Mouse (Mus musculus) heart, adult 2 months (tissue): ENCODE measurements around the gene Gpr152. TPM values are rescaled to one million over a fixed set of nuclear protein-coding genes. Genes with fewer than 3 reads are reported as not detected.
"Not testable (repeated sequence)": the region's sequence is repeated elsewhere in the genome, so short reads cannot be mapped to it uniquely, and the experiment has no call there.

Source experiments
- DNase-seq, 2 experiments: peaks; one replicate each; pipeline ENCODE4 v3.0.0; 2021
- H3K27ac ChIP-seq: fragments of 200-600 bp; 2 replicates; pipeline ENCODE4 v1.8.1; 2022
- H3K27me3 ChIP-seq: fragments of 200-500 bp; 2 replicates; pipeline ENCODE4 v1.6.1; 2012; ENCODE audit warnings: mild to moderate bottlenecking, low read length, inconsistent platforms, mixed read lengths; ENCODE audit not compliant: control insufficient read depth, insufficient read depth
- H3K36me3 ChIP-seq: fragments of 200-500 bp; 2 replicates; pipeline ENCODE4 v1.6.1; 2012; ENCODE audit warnings: low read length, inconsistent platforms; ENCODE audit not compliant: control insufficient read depth, insufficient read depth
- H3K4me1 ChIP-seq: fragments of 200-500 bp; 2 replicates; pipeline ENCODE4 v1.6.1; 2011; ENCODE audit warnings: low read length; ENCODE audit not compliant: control insufficient read depth, insufficient read depth
- H3K4me3 ChIP-seq: fragments of 200-600 bp; 2 replicates; pipeline ENCODE4 v1.8.1; 2022
- H3K79me2 ChIP-seq: fragments of 200-500 bp; replicated peaks from 2 replicates; pipeline ENCODE4 v1.6.1; 2012; ENCODE audit warnings: mild to moderate bottlenecking, inconsistent platforms, low read length, moderate library complexity, mixed read lengths; ENCODE audit not compliant: control insufficient read depth, insufficient read depth
- H3K9ac ChIP-seq: fragments of 200-500 bp; 2 replicates; pipeline ENCODE4 v1.6.1; 2012; ENCODE audit warnings: low read depth, mild to moderate bottlenecking, control low read depth, inconsistent platforms, low read length, mixed read lengths
- CTCF ChIP-seq: fragments of 200-600 bp; IDR thresholded peaks from 2 replicates; pipeline ENCODE4 v1.8.1; 2022; ENCODE audit warnings: antibody characterized with exemption, mild to moderate bottlenecking, moderate library complexity
- EP300 ChIP-seq: fragments of 200-500 bp; IDR thresholded peaks from 2 replicates; pipeline ENCODE4 v1.6.1; 2011; ENCODE audit warnings: low read depth, low read length, control low read depth; ENCODE audit not compliant: insufficient read depth
- POLR2A ChIP-seq: fragments of 200-500 bp; IDR thresholded peaks from 2 replicates; pipeline ENCODE4 v1.6.1; 2011; ENCODE audit warnings: mild to moderate bottlenecking, low read depth, low read length, control low read depth; ENCODE audit not compliant: insufficient read depth
- WGBS: fragments of 180-500 bp; shearing (Covaris S2); methylation state at CpG from one replicate; pipeline ENCODE4 v1.1.7; 2018; 5-methylcytosine and 5-hydroxymethylcytosine counted together
- intact Hi-C: fragments of 180-260 bp; cut with DNase I; formaldehyde crosslinking; loops from one replicate; pipeline ENCODE4 v1.15.1; 2025
- polyA plus RNA-seq: library from polyadenylated mRNA; depleted of rRNA; stranded (reverse); fragments of >200 nt; gene quantifications from 2 replicates; pipeline ENCODE4 v1.2.3, GENCODE M21; 2012
- total RNA-seq, 2 experiments: library from RNA; stranded (reverse); gene quantifications; 2 replicates each; pipeline ENCODE4 v1.2.3; 2021

Gene Gpr152
- total and polyA plus RNA-seq, 3 experiments, result 0.05 to 0.12 TPM; not detected in 1

GRCm38 (mm10) chr19:4122411-4123370 is 16.9 kb upstream of the Gpr152 start:
- TF ChIP-seq EP300 (no peak), CTCF (peak; percentile 14; the same call in 1 of the 2 replicates)
- Histone ChIP-seq H3K27ac (no peak overlapping the region; the same call in 1 of the 2 replicates), H3K4me3 (no peak overlapping the region), H3K36me3 (peaks cover 2% of the 10 kb centered on the region; the same call in 1 of the 2 replicates), H3K27me3 (no peaks in the 10 kb centered on the region), H3K9ac (no peak overlapping the region), H3K79me2 (peaks cover 2% of the 10 kb centered on the region), H3K4me1 (peaks cover 10% of the 10 kb centered on the region)
- 78% methylated on average over 7 of the region's 7 CpGs for WGBS
- DNase-seq, result no peak
- intact Hi-C loops, result no loop called here

GRCm38 (mm10) chr19:4124432-4124831 is 15.2 kb upstream of the Gpr152 start:
- no peak overlapping the region for H3K9ac ChIP-seq
- DNase-seq, result no peak
- H3K27me3 ChIP-seq, result no peaks in the 10 kb centered on the region
- 84% methylated on average over 4 of the region's 4 CpGs for WGBS
- H3K36me3 ChIP-seq, result peaks cover 2% of the 10 kb centered on the region; the same call in 1 of the 2 replicates
- peaks cover 10% of the 10 kb centered on the region for H3K4me1 ChIP-seq
- peaks cover 2% of the 10 kb centered on the region for H3K79me2 ChIP-seq
- intact Hi-C loops, result no loop called here
- H3K4me3 ChIP-seq, result no peak overlapping the region
- TF ChIP-seq POLR2A (no peak), CTCF (no peak), EP300 (no peak)
- H3K27ac ChIP-seq, result no peak overlapping the region

- not testable (repeated sequence) for DNase-seq, H3K36me3 ChIP-seq, H3K27me3 ChIP-seq, H3K27ac ChIP-seq, H3K4me3 ChIP-seq, H3K79me2 ChIP-seq
- intact Hi-C loops, result loop anchor here (5.0 kb wide), 2 partner anchors 77 to 102 kb away; partner anchors contain the start of gene Rad9a
- 15% methylated on average over 4 of the region's 4 CpGs for WGBS
- Histone ChIP-seq H3K4me1 (peaks cover 10% of the 10 kb centered on the region), H3K9ac (peak overlapping the region; percentile 53)
Observed at GRCm38 (mm10) chr19:4125268-4125667, 14.3 kb upstream of the Gpr152 start.

GRCm38 (mm10) chr19:4125741-4126696 is 13.6 kb upstream of the Gpr152 start, which contains the start of gene Aip:
Aip (minus strand) TSS chr19:4125858.
- Histone ChIP-seq H3K9ac (peak within 1 kb of the TSS; percentile 92), H3K79me2 (peaks cover 2% of the 10 kb centered on the region), H3K36me3 (no peaks in the 10 kb centered on the region), H3K4me3 (peak within 1 kb of the TSS; percentile 77), H3K27ac (peak within 1 kb of the TSS; percentile 89), H3K4me1 (peaks cover 5% of the 10 kb centered on the region), H3K27me3 (no peaks in the 10 kb centered on the region)
- TF ChIP-seq POLR2A (peak; percentile 65), CTCF (peak; percentile 64), EP300 (0 out of 2 replicates have a peak, but pooled peaks have one; percentile 63)
- DNase-seq, result peak; percentile 98 to 99
- 1% methylated on average over 60 of the region's 64 CpGs for WGBS
- intact Hi-C loops, result loop anchor here (2.0 to 5.0 kb wide), 3 partner anchors 37 to 101 kb away; partner anchors contain the start of genes Rad9a and Rps6kb2

- 39% methylated on average over 7 of the region's 7 CpGs for WGBS
- peaks cover 5% of the 10 kb centered on the region for H3K4me1 ChIP-seq
- DNase-seq, result no peak
- peak overlapping the region; percentile 89 for H3K27ac ChIP-seq
- no peaks in the 10 kb centered on the region for H3K36me3 ChIP-seq
- H3K79me2 ChIP-seq, result peaks cover 2% of the 10 kb centered on the region
- no peak for TF ChIP-seq CTCF
- TF ChIP-seq EP300, result no peak
- TF ChIP-seq POLR2A, result no peak
- H3K27me3 ChIP-seq, result no peaks in the 10 kb centered on the region
- intact Hi-C loops, result loop anchor here (2.0 to 5.0 kb wide), 3 partner anchors 36 to 100 kb away; partner anchors contain the start of genes Rad9a and Rps6kb2
- H3K9ac ChIP-seq, result peak overlapping the region; percentile 92
- H3K4me3 ChIP-seq, result peak overlapping the region; percentile 77
Observed at GRCm38 (mm10) chr19:4126759-4127495, 12.7 kb upstream of the Gpr152 start.
